Mouse (Mus musculus) gastrocnemius, postnatal 10 days (tissue): ENCODE measurements around the gene Rap2c. TPM values are rescaled to one million over a fixed set of nuclear protein-coding genes. Genes with fewer than 3 reads are reported as not detected.

ENCODE experiments used
- DNase-seq: peaks from one replicate; pipeline ENCODE4 v3.0.0; 2021; ENCODE audit warnings: mixed read lengths
- total RNA-seq, 2 experiments: library from RNA; stranded (reverse); gene quantifications; 2 replicates each; pipeline ENCODE4 v1.2.3; 2021

Gene Rap2c
- total RNA-seq, 2 experiments from 2014 or later = 37.2 to 37.3 TPM

DNA sequence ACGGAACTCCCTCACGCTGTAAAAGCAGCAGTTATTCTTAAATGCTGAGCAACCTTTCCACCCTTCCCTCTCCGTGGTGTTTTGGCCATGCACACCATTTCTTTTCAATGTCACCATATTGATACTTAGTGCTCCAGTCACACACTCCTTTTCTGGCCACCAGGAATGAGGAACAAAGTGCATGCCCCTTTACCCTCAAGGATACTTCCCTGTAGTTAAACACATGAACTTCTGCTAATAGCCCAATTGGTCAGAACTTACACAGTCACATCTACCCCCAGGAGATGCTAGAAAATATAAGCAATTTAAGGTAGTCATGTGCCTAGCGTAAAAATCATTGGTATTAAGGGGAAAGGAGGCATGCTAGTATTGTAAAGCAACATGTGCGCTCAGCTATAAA is 47.9 kb downstream of the Rap2c start:
- DNase-seq = no peak

DNA sequence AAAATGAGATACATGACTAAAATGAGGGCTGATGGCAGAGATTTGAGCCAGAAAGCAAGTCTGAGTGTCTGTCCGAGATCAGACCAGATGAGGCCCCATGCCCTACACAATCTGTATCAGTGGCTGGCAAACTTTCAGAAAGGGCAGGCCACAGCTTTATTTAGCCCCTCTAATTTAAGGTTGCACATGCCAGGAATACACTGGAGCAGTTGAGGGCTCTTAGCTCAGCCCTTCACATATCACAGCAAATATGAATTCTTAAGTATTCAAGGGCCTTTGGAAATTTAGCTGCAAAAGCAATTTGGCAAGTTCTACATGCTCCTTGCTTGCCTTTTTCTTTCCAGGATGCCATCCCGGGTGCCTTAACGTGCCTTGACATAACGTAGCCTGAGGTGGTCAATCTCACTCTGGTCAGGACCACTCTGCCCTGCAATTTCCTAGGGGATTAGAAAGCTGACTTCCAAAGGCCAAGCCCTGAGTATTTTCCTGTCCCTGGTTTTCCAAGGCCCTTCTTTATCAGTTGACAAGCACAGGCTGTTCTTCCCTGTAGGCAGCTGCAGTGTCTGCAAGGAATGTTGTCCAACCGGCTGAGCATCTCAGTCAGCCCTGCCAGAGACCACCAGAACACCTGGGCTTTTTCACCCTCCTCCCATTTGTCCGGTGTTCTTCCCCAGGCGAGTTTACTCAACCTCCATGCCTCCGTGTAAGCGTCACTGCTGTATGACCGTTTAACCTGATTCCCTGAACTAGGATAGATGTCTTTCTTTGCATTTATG is 49.5 kb downstream of the Rap2c start:
- DNase-seq = no peak

DNA sequence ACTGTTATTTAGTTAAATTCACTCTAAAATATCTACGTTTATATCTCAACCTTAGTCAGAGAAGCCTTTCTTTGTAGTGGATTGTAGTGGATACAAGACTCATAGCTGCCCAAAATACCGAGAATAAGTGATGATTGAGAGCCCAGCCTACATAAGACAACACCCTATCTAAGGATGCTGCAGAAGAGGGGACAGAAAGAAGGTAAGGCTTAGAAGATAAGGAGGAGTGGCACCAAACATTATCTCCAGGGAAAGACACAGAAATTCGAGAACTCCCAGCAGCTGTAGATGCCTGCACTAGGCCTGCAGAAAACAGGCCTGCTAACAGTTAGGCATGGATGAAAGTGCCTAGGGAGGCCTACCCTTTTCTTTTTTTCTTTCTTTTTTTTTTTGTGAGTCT is 52.7 kb downstream of the Rap2c start:
- DNase-seq = no peak

DNA sequence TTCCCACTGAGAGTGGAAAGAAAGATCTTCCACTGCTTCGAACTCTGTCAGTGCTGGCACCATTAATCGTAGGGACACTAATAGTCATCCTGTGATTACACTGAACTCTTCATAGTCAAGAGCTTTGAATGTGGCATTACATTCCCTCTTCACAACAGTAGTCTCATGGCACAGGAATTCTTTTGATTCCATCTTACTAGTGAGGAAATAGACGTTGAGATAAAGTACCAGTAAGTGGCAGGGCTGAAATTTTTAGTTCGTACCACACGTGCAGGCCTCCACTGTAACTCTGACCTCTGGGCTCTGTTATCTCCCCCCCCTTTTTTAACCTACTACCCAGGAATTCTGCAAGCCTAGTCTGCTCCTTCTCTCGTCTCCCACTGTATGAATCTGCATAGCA is 54.9 kb downstream of the Rap2c start:
- no peak for DNase-seq

Other genes with a start within 250 kb of the Rap2c start
- gene Stk26, start 177.0 kb downstream of the Rap2c start, total RNA-seq = 1 to 10 TPM; 3.5 to 5.8 TPM
- gene Frmd7, start 75.3 kb downstream of the Rap2c start, total RNA-seq = 1 to 10 TPM in 1 of 2 experiments, under 1 TPM in 1; 0.78 to 1.2 TPM
- 1 to 10 TPM; 4.2 to 5.3 TPM for gene Mbnl3, start 188.5 kb upstream of the Rap2c start, total RNA-seq